Mouse (Mus musculus): ENCODE data around the gene B230217C12Rik. TPM values are rescaled to one million over a fixed set of nuclear protein-coding genes. Genes with fewer than 3 reads are reported as not detected.
"Not testable (repeated sequence)": the region's sequence is repeated elsewhere in the genome, so short reads cannot be mapped to it uniquely, and the experiment has no call there.

Gene B230217C12Rik
- polyA plus RNA-seq, 1 experiment from 2014 or later, result 8.1 TPM

GRCm38 (mm10) chr11:97850367-97850766 lies 9.8 kb downstream of the B230217C12Rik start:
- H3K27ac ChIP-seq (ENCODE audit: low read depth), result no peak overlapping the region
- 27% methylated on average over 6 of the region's 6 CpGs for WGBS
- H3K9ac ChIP-seq (ENCODE audit: low read length), result no peak overlapping the region
- no peak overlapping the region for H3K4me3 ChIP-seq (ENCODE audit: low read depth, low read length)
- no peaks in the 10 kb centered on the region for H3K9me3 ChIP-seq (ENCODE audit: control insufficient read depth, low read length)
- DNase-seq (ENCODE audit: low spot score), result peak; percentile 54
- H3K4me2 ChIP-seq (ENCODE audit: low read length), result no peak overlapping the region
- no peaks in the 10 kb centered on the region for H3K4me1 ChIP-seq (replicated peaks; ENCODE audit: control insufficient read depth, insufficient read depth, low read length)
- ATAC-seq (replicated peaks; ENCODE audit: low FRiP score, low TSS enrichment, low read depth), result peak; percentile 89
- H3K27me3 ChIP-seq (replicated peaks; ENCODE audit: control insufficient read depth, insufficient read depth, low read length), result no peaks in the 10 kb centered on the region
- H3K36me3 ChIP-seq (ENCODE audit: control insufficient read depth, insufficient read depth, low read length), result no peaks in the 10 kb centered on the region

GRCm38 (mm10) chr11:97851601-97852000 lies 11.0 kb downstream of the B230217C12Rik start:
- Histone ChIP-seq H3K4me1 (replicated peaks; ENCODE audit: control insufficient read depth, insufficient read depth, low read length) (no peaks in the 10 kb centered on the region), H3K4me3 (ENCODE audit: low read depth, low read length) (no peak overlapping the region)
- 85% methylated on average over 2 of the region's 2 CpGs for WGBS

GRCm38 (mm10) chr11:97855473-97855872 lies 14.9 kb downstream of the B230217C12Rik start:
- no peaks in the 10 kb centered on the region for H3K4me1 ChIP-seq (replicated peaks; ENCODE audit: control insufficient read depth, insufficient read depth, low read length)
- 85% methylated on average over 2 of the region's 2 CpGs for WGBS
- no peak overlapping the region for H3K4me2 ChIP-seq (ENCODE audit: low read length)
- H3K9me3 ChIP-seq (ENCODE audit: control insufficient read depth, low read length), result no peaks in the 10 kb centered on the region
- H3K4me3 ChIP-seq (ENCODE audit: low read depth, low read length), result no peak overlapping the region
- DNase-seq (ENCODE audit: low spot score), result no peak
- H3K27me3 ChIP-seq (replicated peaks; ENCODE audit: control insufficient read depth, insufficient read depth, low read length), result no peaks in the 10 kb centered on the region
- H3K9ac ChIP-seq (ENCODE audit: low read length), result no peak overlapping the region
- no peak for ATAC-seq (replicated peaks; ENCODE audit: low FRiP score, low TSS enrichment, low read depth)
- H3K27ac ChIP-seq (ENCODE audit: low read depth), result no peak overlapping the region
- H3K36me3 ChIP-seq (ENCODE audit: control insufficient read depth, insufficient read depth, low read length), result no peaks in the 10 kb centered on the region

More at GRCm38 (mm10) chr11:97851601-97852000, 11.0 kb downstream of the B230217C12Rik start:
- Histone ChIP-seq H3K27ac (ENCODE audit: low read depth) (no peak overlapping the region), H3K9me3 (ENCODE audit: control insufficient read depth, low read length) (no peaks in the 10 kb centered on the region), H3K27me3 (replicated peaks; ENCODE audit: control insufficient read depth, insufficient read depth, low read length) (no peaks in the 10 kb centered on the region), H3K36me3 (ENCODE audit: control insufficient read depth, insufficient read depth, low read length) (no peaks in the 10 kb centered on the region), H3K4me2 (ENCODE audit: low read length) (no peak overlapping the region), H3K9ac (ENCODE audit: low read length) (no peak overlapping the region)
- ATAC-seq (replicated peaks; ENCODE audit: low FRiP score, low TSS enrichment, low read depth) (no peak), DNase-seq (ENCODE audit: low spot score) (no peak)

DNA sequence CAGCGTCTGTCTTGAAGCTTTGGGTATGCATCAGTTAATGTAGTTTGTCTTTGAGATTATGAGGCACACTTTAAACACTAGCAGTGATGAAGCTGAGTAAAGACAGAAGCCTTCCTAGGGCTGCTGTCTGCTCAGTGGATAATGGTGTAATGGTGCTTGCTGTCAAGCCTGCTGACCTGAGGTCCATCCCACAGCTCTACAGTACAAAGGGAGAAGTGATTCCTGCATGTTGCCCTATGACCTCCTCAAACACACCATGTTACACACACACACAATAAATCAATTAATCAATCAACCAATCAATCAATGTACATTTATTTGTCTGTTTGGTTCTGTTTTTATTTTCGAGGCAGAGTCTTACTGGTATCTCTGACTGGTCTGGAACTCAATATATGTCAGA lies 21.6 kb downstream of the B230217C12Rik start:
- no peaks in the 10 kb centered on the region for H3K4me1 ChIP-seq (replicated peaks; ENCODE audit: control insufficient read depth, insufficient read depth, low read length)
- no peak overlapping the region for H3K27ac ChIP-seq (ENCODE audit: low read depth)
- H3K36me3 ChIP-seq (ENCODE audit: control insufficient read depth, insufficient read depth, low read length), result no peaks in the 10 kb centered on the region
- DNase-seq (ENCODE audit: low spot score) (no peak), ATAC-seq (replicated peaks; ENCODE audit: low FRiP score, low TSS enrichment, low read depth) (no peak)
- H3K27me3 ChIP-seq (replicated peaks; ENCODE audit: control insufficient read depth, insufficient read depth, low read length), result no peaks in the 10 kb centered on the region
- H3K9ac ChIP-seq (ENCODE audit: low read length), result no peak overlapping the region
- 40% methylated on average over 2 of the region's 2 CpGs for WGBS
- H3K9me3 ChIP-seq (ENCODE audit: control insufficient read depth, low read length), result no peaks in the 10 kb centered on the region
- H3K4me3 ChIP-seq (ENCODE audit: low read depth, low read length), result no peak overlapping the region
- H3K4me2 ChIP-seq (ENCODE audit: low read length), result no peak overlapping the region

DNA sequence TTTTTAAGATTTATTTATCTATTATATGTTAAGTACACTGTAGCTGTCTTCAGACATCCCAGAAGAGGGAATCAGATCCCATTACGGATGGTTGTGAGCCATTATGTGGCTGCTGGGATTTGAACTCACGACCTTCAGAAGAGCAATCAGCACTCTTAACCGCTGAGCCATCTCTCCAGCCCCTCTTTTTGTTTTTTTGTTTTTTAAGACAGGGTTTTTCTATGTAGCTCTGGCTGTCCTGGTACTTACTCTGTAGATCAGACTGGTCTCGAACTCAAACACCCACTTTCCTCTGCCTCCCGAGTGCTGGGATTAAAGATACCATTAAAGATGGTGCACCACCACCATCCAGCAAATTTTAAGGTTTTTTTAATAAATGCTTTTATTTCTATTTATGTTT lies 24.8 kb downstream of the B230217C12Rik start:
- ATAC-seq (replicated peaks; ENCODE audit: low FRiP score, low TSS enrichment, low read depth), result no peak
- Histone ChIP-seq H3K9me3 (ENCODE audit: control insufficient read depth, low read length) (no peaks in the 10 kb centered on the region), H3K27me3 (replicated peaks; ENCODE audit: control insufficient read depth, insufficient read depth, low read length) (no peaks in the 10 kb centered on the region), H3K4me2 (ENCODE audit: low read length) (no peak overlapping the region), H3K27ac (ENCODE audit: low read depth) (no peak overlapping the region), H3K4me1 (replicated peaks; ENCODE audit: control insufficient read depth, insufficient read depth, low read length) (no peaks in the 10 kb centered on the region), H3K4me3 (ENCODE audit: low read depth, low read length) (no peak overlapping the region), H3K36me3 (ENCODE audit: control insufficient read depth, insufficient read depth, low read length) (no peaks in the 10 kb centered on the region), H3K9ac (ENCODE audit: low read length) (no peak overlapping the region)
- DNase-seq (ENCODE audit: low spot score), result no peak
- 84% methylated on average over 5 of the region's 5 CpGs for WGBS

GRCm38 (mm10) chr11:97866091-97866888 lies 25.7 kb downstream of the B230217C12Rik start:
- H3K9me3 ChIP-seq (ENCODE audit: control insufficient read depth, low read length), result no peaks in the 10 kb centered on the region
- no peak overlapping the region for H3K27ac ChIP-seq (ENCODE audit: low read depth)
- no peak overlapping the region for H3K4me3 ChIP-seq (ENCODE audit: low read depth, low read length)
- no peak for DNase-seq (ENCODE audit: low spot score)
- WGBS, result 76% methylated on average over 3 of the region's 3 CpGs
- H3K4me2 ChIP-seq (ENCODE audit: low read length), result no peak overlapping the region
- no peak for ATAC-seq (replicated peaks; ENCODE audit: low FRiP score, low TSS enrichment, low read depth)
- H3K9ac ChIP-seq (ENCODE audit: low read length), result no peak overlapping the region
- no peaks in the 10 kb centered on the region for H3K36me3 ChIP-seq (ENCODE audit: control insufficient read depth, insufficient read depth, low read length)
- no peaks in the 10 kb centered on the region for H3K27me3 ChIP-seq (replicated peaks; ENCODE audit: control insufficient read depth, insufficient read depth, low read length)
- H3K4me1 ChIP-seq (replicated peaks; ENCODE audit: control insufficient read depth, insufficient read depth, low read length), result no peaks in the 10 kb centered on the region

GRCm38 (mm10) chr11:97867591-97867990 lies 27.0 kb downstream of the B230217C12Rik start:
- no peaks in the 10 kb centered on the region for H3K27me3 ChIP-seq (replicated peaks; ENCODE audit: control insufficient read depth, insufficient read depth, low read length)
- H3K27ac ChIP-seq (ENCODE audit: low read depth), result no peak overlapping the region
- no peaks in the 10 kb centered on the region for H3K36me3 ChIP-seq (ENCODE audit: control insufficient read depth, insufficient read depth, low read length)
- no peak for DNase-seq (ENCODE audit: low spot score)
- H3K4me2 ChIP-seq (ENCODE audit: low read length), result no peak overlapping the region
- no peak overlapping the region for H3K4me3 ChIP-seq (ENCODE audit: low read depth, low read length)
- 88% methylated on average over 3 of the region's 3 CpGs for WGBS
- no peaks in the 10 kb centered on the region for H3K9me3 ChIP-seq (ENCODE audit: control insufficient read depth, low read length)
- H3K4me1 ChIP-seq (replicated peaks; ENCODE audit: control insufficient read depth, insufficient read depth, low read length), result no peaks in the 10 kb centered on the region
- H3K9ac ChIP-seq (ENCODE audit: low read length), result no peak overlapping the region
- ATAC-seq (replicated peaks; ENCODE audit: low FRiP score, low TSS enrichment, low read depth), result no peak

GRCm38 (mm10) chr11:97872378-97872777 lies 31.8 kb downstream of the B230217C12Rik start:
- not testable (repeated sequence) for DNase-seq (ENCODE audit: low spot score); H3K4me1 ChIP-seq (replicated peaks; ENCODE audit: control insufficient read depth, insufficient read depth, low read length); ATAC-seq (replicated peaks; ENCODE audit: low FRiP score, low TSS enrichment, low read depth); H3K9ac ChIP-seq (ENCODE audit: low read length); H3K36me3 ChIP-seq (ENCODE audit: control insufficient read depth, insufficient read depth, low read length); H3K27me3 ChIP-seq (replicated peaks; ENCODE audit: control insufficient read depth, insufficient read depth, low read length); H3K27ac ChIP-seq (ENCODE audit: low read depth); H3K4me2 ChIP-seq (ENCODE audit: low read length); H3K4me3 ChIP-seq (ENCODE audit: low read depth, low read length); H3K9me3 ChIP-seq (ENCODE audit: control insufficient read depth, low read length)
- WGBS, result 92% methylated on average over 5 of the region's 5 CpGs

GRCm38 (mm10) chr11:97874396-97874795 lies 33.8 kb downstream of the B230217C12Rik start:
- no peaks in the 10 kb centered on the region for H3K27me3 ChIP-seq (replicated peaks; ENCODE audit: control insufficient read depth, insufficient read depth, low read length)
- H3K9ac ChIP-seq (ENCODE audit: low read length), result no peak overlapping the region
- 74% methylated on average over 1 of the region's 1 CpGs for WGBS
- no peaks in the 10 kb centered on the region for H3K36me3 ChIP-seq (ENCODE audit: control insufficient read depth, insufficient read depth, low read length)
- H3K4me2 ChIP-seq (ENCODE audit: low read length), result no peak overlapping the region
- no peaks in the 10 kb centered on the region for H3K9me3 ChIP-seq (ENCODE audit: control insufficient read depth, low read length)
- no peaks in the 10 kb centered on the region for H3K4me1 ChIP-seq (replicated peaks; ENCODE audit: control insufficient read depth, insufficient read depth, low read length)
- no peak overlapping the region for H3K4me3 ChIP-seq (ENCODE audit: low read depth, low read length)
- ATAC-seq (replicated peaks; ENCODE audit: low FRiP score, low TSS enrichment, low read depth), result no peak
- H3K27ac ChIP-seq (ENCODE audit: low read depth), result no peak overlapping the region
- DNase-seq (ENCODE audit: low spot score), result no peak
